Mouse (Mus musculus): ENCODE measurements around the gene Ubac2.
"Not testable (repeated sequence)": the region's sequence is repeated elsewhere in the genome, so short reads cannot be mapped to it uniquely, and the experiment has no call there.

Ubac2 gene

GRCm38 (mm10) chr14:122038874-122039647 lies 160.6 kb downstream of the Ubac2 start:
- no peak for DNase-seq (ENCODE audit: low read depth in 1 of 2, low spot score in 2 of 2)

DNA sequence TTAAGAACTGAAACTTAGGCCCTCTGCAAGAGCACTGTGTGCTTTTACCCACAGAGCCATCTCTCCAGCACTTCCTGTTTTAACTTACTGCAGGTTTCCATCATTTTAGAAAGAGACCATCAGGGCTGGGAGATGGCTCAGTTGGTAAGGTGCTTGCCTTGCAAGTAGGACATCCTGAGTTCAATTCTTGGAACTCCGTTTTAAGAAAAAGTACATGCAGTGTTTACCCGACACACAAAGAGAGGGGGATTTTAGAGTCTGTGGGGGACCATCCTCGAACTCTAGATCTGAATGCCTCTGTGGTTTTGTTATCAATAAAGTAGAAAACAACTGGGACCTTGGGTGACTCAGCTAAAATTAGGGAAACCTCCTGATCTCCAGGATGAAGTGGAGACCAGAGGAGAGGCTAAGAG lies 163.0 kb downstream of the Ubac2 start:
- DNase-seq (ENCODE audit: low read depth in 1 of 2, low spot score in 2 of 2) = no peak

DNA sequence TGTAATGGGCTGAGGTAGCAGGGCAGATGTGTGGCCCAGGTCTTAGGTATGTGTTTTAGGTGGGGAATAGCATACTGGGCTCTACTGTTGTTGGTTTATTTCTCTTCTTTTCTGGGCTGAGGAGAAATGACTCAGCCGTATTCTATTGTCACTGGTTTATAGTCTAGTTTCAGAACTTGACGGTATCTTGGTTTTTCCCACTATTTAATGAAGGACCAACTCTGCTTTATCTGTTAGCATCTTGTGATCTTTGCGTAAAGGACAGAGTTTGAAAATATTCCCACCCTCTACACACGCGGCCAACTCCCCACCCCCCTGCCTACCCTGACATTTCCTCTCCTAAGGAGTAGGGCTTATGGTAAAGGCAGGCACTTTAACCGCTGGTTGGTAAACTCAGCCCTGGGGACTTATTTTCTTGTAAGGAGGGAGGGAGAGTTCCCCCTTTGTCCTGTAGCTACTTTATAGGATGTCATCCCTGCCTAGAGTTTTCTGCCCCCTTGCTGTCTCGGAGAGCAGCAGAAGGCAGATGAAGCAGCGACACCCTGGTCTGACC lies 163.8 kb downstream of the Ubac2 start:
- no peak for DNase-seq (ENCODE audit: low read depth in 1 of 2, low spot score in 2 of 2)

GRCm38 (mm10) chr14:122047784-122048183 lies 169.4 kb downstream of the Ubac2 start:
- DNase-seq (ENCODE audit: low read depth in 1 of 2, low spot score in 2 of 2) = no peak

DNA sequence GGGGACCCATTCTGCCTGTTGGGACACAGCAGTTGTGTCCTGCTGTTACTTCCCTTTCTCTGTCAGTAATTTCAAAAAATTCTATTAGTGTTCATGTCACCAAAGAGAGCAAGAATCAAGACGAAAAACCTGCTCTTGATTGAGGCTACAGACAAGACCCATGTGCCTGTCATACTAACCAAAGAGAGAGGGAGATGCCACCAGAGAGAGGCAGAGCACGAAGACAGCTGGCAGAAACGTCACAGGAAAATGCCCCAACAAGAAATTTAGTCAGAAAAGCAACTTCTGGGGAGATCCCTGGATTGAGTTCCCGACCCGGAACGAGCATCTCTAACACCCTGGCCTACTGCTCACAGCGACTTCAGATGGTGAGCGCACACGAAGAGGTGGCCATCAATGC lies 170.4 kb downstream of the Ubac2 start:
- DNase-seq (ENCODE audit: low read depth in 1 of 2, low spot score in 2 of 2) = no peak

- DNase-seq (ENCODE audit: low read depth in 1 of 2, low spot score in 2 of 2) = no peak
Observed at GRCm38 (mm10) chr14:122052896-122053635, 174.6 kb downstream of the Ubac2 start.

- DNase-seq (ENCODE audit: low read depth in 1 of 2, low spot score in 2 of 2) = no peak
Observed at GRCm38 (mm10) chr14:122056871-122057270, 178.5 kb downstream of the Ubac2 start.

GRCm38 (mm10) chr14:122057941-122058346 lies 179.5 kb downstream of the Ubac2 start:
- DNase-seq (ENCODE audit: low read depth in 1 of 2, low spot score in 2 of 2) = no peak

DNA sequence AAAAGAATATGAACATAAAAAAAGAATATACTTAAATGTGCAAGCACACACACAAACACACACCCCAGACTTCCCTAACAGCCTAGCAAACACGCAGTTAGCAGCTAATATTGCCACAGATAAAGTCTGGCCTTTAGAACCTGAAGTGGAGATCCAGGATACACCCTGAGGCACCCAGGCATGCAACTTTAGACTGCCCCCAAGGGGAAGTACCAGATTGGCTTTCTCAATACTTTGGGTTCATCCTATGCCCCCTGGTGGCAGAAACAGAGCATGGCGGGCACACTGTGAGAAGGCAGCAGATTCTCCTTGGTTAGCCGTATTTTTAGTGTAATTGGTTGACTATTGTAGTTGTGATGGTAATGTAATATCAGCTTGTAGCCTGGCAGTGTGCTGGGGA lies 182.2 kb downstream of the Ubac2 start:
- DNase-seq (ENCODE audit: low read depth in 1 of 2, low spot score in 2 of 2) = peak; percentile 63 to 87

- DNase-seq (ENCODE audit: low read depth in 1 of 2, low spot score in 2 of 2) = no peak
Observed at GRCm38 (mm10) chr14:122061376-122061775, 183.0 kb downstream of the Ubac2 start.

DNA sequence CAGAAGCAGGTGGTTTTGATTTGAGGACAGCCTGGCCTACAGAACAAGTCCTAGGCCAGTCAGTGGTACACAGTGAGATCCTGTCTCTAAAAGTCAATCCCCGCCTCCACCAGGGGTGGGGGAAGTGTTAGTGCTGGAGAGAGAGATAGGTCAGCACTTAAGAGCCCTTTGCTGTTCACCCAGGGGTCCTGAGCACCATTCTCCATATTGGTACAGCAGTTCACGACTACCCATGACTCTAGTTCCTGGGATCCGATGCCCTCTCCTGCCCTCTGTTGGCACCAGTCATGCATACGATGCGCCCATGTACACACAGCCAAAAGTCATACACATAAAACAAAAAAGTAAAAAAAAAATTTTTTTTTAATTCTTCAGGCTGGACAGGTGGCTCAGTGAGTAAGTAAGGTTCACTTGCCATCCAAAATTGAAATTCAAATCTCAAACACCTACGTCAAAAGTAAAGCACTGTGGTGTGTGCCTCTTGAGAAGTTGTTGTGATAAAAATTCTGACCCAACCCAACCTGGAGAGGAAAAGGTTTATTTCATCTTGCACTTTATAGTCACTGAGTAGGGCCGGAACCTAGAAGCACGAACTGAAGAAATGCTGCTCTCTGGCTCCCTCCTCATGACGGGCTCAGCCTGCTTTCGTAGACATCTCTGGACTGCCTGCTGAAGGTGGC lies 184.1 kb downstream of the Ubac2 start:
- DNase-seq (ENCODE audit: low read depth in 1 of 2, low spot score in 2 of 2) = no peak

DNA sequence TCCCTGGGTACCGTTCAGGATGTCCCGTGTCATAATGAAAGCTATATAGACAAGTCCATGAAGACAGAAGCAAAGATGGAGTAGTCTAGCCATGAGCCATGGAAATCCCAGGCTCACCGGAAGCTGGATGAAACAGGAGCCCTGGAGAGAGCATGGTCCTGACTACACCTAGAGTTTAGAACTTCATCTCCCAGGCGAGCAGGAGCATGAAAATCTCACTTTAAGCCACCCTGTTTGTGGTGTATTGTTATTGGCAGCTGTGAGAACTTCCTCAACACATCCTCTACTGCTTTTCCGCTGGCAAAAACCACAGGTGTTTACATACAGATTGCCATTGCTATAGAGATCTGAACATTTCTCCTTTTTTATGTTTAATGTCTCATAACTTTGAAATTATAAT lies 185.2 kb downstream of the Ubac2 start:
- DNase-seq (ENCODE audit: low read depth in 1 of 2, low spot score in 2 of 2) = no peak

GRCm38 (mm10) chr14:122064519-122064918 lies 186.1 kb downstream of the Ubac2 start:
- DNase-seq (ENCODE audit: low read depth in 1 of 2, low spot score in 2 of 2) = peak; percentile 16 to 53

DNA sequence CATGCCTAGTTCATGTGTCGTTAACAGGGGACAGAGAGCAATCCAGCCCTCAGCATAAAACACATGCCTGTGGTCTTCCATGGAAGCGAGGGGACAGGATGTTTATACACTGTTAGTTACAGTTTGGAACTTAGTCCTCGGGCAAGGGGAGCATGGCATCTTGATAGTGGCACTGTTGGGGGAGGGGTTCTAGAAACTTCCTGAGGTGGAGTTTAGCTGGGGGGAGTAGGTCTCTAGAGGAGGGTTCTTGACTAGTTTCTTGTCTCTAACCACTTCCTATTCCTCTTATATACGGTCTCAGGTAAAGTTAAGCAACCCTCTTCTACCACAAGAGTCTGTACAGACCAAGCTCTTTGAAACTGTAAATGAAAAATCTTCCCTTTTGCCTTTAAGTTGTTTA lies 187.8 kb downstream of the Ubac2 start:
- no peak for DNase-seq (ENCODE audit: low read depth in 1 of 2, low spot score in 2 of 2)

DNA sequence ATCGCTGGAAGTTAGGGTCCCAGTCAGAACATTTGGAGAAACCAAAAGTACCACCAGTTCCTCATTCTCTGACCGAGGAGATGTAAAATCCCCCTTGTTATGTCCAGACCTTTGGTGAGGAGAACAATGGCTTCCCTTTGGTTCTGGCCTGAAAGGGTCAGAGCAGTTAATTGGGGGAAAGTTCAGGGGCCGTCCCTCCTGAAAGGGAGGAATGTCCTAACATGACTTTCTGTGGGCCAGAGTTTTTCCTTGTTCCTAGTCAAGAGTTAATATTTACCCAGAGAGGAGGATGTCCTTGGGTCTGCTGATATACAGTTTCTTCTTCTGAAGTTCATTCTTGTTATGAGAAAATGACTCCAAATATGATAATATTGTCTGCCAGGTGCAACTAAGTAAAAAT lies 189.6 kb downstream of the Ubac2 start:
- not testable (repeated sequence) for DNase-seq (ENCODE audit: low read depth in 1 of 2, low spot score in 2 of 2)

GRCm38 (mm10) chr14:122068801-122069695 lies 190.6 kb downstream of the Ubac2 start:
- no peak for DNase-seq (ENCODE audit: low read depth in 1 of 2, low spot score in 2 of 2)

- DNase-seq (ENCODE audit: low read depth in 1 of 2, low spot score in 2 of 2) = no peak
Observed at GRCm38 (mm10) chr14:122069948-122070347, 191.5 kb downstream of the Ubac2 start.

All from monocyte, adult 2 months (primary cell).